Comparison of ENCODE assay signal across 7 mouse cellular contexts in genomic region chr13:53261106-53261771, GRCm38 (mm10). TPM values are rescaled to one million over a fixed set of nuclear protein-coding genes. Genes with fewer than 3 reads are reported as not detected.
DNase-seq lines count a peak whose midpoint lies in the region; ATAC-seq and TF ChIP-seq lines count a peak whose summit lies in the region.

No protein-coding gene starts in this region.

- H3K9me3 ChIP-seq in embryonic facial prominence, embryonic 15.5 days (replicated peaks), result no peaks in the 10 kb centered on the region
- H3K9me3 ChIP-seq in lung, embryonic 14.5 days (ENCODE audit: low read depth, low read length), result no peaks in the 10 kb centered on the region

- H3K27ac ChIP-seq in embryonic facial prominence, embryonic 15.5 days (replicated peaks), result 0 out of 2 replicates have a peak overlapping the region, but pooled peaks have one; percentile 24
- H3K27ac ChIP-seq in lung, embryonic 14.5 days (ENCODE audit: low read depth), result peak overlapping the region; percentile 54; the same call in 1 of the 2 replicates

- no peak for ATAC-seq in embryonic facial prominence, embryonic 15.5 days (ENCODE audit: insufficient number of reproducible peaks, low FRiP score, low TSS enrichment, low read depth)
- no peak for ATAC-seq in lung, embryonic 14.5 days (ENCODE audit: insufficient read depth)

- intact Hi-C loops in heart, postnatal 36 days (cut with DNase I), result no loop called here

- no peak overlapping the region for H3K9ac ChIP-seq in embryonic facial prominence, embryonic 15.5 days
- H3K9ac ChIP-seq in lung, embryonic 14.5 days, result no peak overlapping the region

- H3K4me2 ChIP-seq in embryonic facial prominence, embryonic 15.5 days (replicated peaks), result no peak overlapping the region
- H3K4me2 ChIP-seq in lung, embryonic 14.5 days, result no peak overlapping the region; the same call in 1 of the 2 replicates

- H3K27me3 ChIP-seq in embryonic facial prominence, embryonic 15.5 days, result no peaks in the 10 kb centered on the region
- H3K27me3 ChIP-seq in lung, embryonic 14.5 days (ENCODE audit: insufficient read depth, low read length), result no peaks in the 10 kb centered on the region

- 53% methylated on average over 8 of the region's 8 CpGs for WGBS in embryonic facial prominence, embryonic 15.5 days
- WGBS in lung, embryonic 14.5 days, result 39% methylated on average over 8 of the region's 8 CpGs

- no peak overlapping the region for H3K4me3 ChIP-seq in embryonic facial prominence, embryonic 15.5 days (replicated peaks)
- no peak overlapping the region for H3K4me3 ChIP-seq in lung, embryonic 14.5 days (ENCODE audit: low read depth, low read length)

- peak; percentile 75 for DNase-seq in adrenal gland, adult 2 months
- DNase-seq in heart, postnatal 36 days, result peak; percentile 79 to 80
- DNase-seq in lung, embryonic 14.5 days, result peak; percentile 89
- DNase-seq in thymus, adult 18-20 months, result no peak
- no peak for DNase-seq in layer of hippocampus, postnatal 14 days (ENCODE audit: low spot score in 2 of 2)
- DNase-seq in T-cell, adult 2 months (ENCODE audit: low spot score), result no peak

- H3K36me3 ChIP-seq in embryonic facial prominence, embryonic 15.5 days, result no peaks in the 10 kb centered on the region
- no peaks in the 10 kb centered on the region for H3K36me3 ChIP-seq in lung, embryonic 14.5 days (ENCODE audit: insufficient read depth)

- peaks cover 78% of the 10 kb centered on the region for H3K4me1 ChIP-seq in embryonic facial prominence, embryonic 15.5 days
- peaks cover 60% of the 10 kb centered on the region for H3K4me1 ChIP-seq in lung, embryonic 14.5 days (ENCODE audit: insufficient read depth)

- no peak for TF ChIP-seq CTCF in lung, embryonic 14.5 days (IDR thresholded peaks at IDR 0.05; ENCODE audit: low read depth)

RNA-seq across cellular contexts. Expression of gene Ror2, which starts 24.7 kb away (rescaled TPM):
- total RNA-seq in adrenal gland, adult 2 months (2021), result 1 to 10 TPM; 4.7 to 7.0 TPM
- polyA plus RNA-seq in adrenal gland, adult 2 months (2012; rRNA removed), result 10.0 and 11.8 TPM in 2 replicates
- 24.0 and 24.6 TPM in 2 replicates for polyA plus RNA-seq in embryonic facial prominence, embryonic 15.5 days (2015; fragmentation: Nextera tagmentation; extraction: Ambion mirVana)
- total RNA-seq in heart, postnatal 36 days (2021), result 1 to 10 TPM; 1.3 to 1.9 TPM
- 16.2 and 18.2 TPM in 2 replicates for polyA plus RNA-seq in lung, embryonic 14.5 days (2014; fragmentation: Nextera tagmentation; extraction: Ambion mirVana)
- 1 to 10 TPM; 1.4 to 1.8 TPM for total RNA-seq in layer of hippocampus, postnatal 14 days (2021)

Comparison
In these comparisons a context has a peak if more than half of its experiments do, and no peak if none do; other contexts are left out.
1. DNase-seq: peak in adrenal gland, adult 2 months (single experiment), heart, postnatal 36 days (2 of 2) and lung, embryonic 14.5 days (single experiment); none in thymus, adult 18-20 months (0 of 2), layer of hippocampus, postnatal 14 days (0 of 2) and T-cell, adult 2 months (single experiment).